Mouse (Mus musculus): ENCODE measurements around the gene G6pc3.
"Not testable (repeated sequence)": the region's sequence is repeated elsewhere in the genome, so short reads cannot be mapped to it uniquely, and the experiment has no call there.

G6pc3 gene

GRCm38 (mm10) chr11:102189461-102190436, at the start of gene G6pc3:
Gene G6pc3, plus strand, starts transcription at chr11:102189620.
- DNase-seq (ENCODE audit: low spot score in 2 of 2): peak; percentile 85 to 95

GRCm38 (mm10) chr11:102140508-102140907, 48.9 kb upstream of the G6pc3 start:
- DNase-seq (ENCODE audit: low spot score in 2 of 2): peak in 1 of 2 experiments; percentile 76

GRCm38 (mm10) chr11:102142355-102142754, 47.1 kb upstream of the G6pc3 start:
- DNase-seq (ENCODE audit: low spot score in 2 of 2): no peak

GRCm38 (mm10) chr11:102144957-102145470, 44.4 kb upstream of the G6pc3 start:
- DNase-seq (ENCODE audit: low spot score in 2 of 2): no peak

- no peak for DNase-seq (ENCODE audit: low spot score in 2 of 2)
Measured at GRCm38 (mm10) chr11:102145471-102146001, 43.9 kb upstream of the G6pc3 start, which contains the start of gene Nags. Gene Nags, plus strand, starts transcription at chr11:102145513.

GRCm38 (mm10) chr11:102146005-102146404, 43.4 kb upstream of the G6pc3 start:
- DNase-seq (ENCODE audit: low spot score in 2 of 2): no peak

GRCm38 (mm10) chr11:102146531-102146930, 42.9 kb upstream of the G6pc3 start:
- DNase-seq (ENCODE audit: low spot score in 2 of 2): no peak

- DNase-seq (ENCODE audit: low spot score in 2 of 2): no peak
Measured at GRCm38 (mm10) chr11:102147213-102147989, 42.0 kb upstream of the G6pc3 start.

- peak; percentile 65 to 92 for DNase-seq (ENCODE audit: low spot score in 2 of 2)
Measured at GRCm38 (mm10) chr11:102156039-102156785, 33.2 kb upstream of the G6pc3 start, which contains the start of gene Tmem101. Gene Tmem101, minus strand, starts transcription at chr11:102156404.

GRCm38 (mm10) chr11:102156786-102157089, 32.7 kb upstream of the G6pc3 start:
- DNase-seq (ENCODE audit: low spot score in 2 of 2): no peak

- not testable (repeated sequence) for DNase-seq (ENCODE audit: low spot score in 2 of 2)
Measured at GRCm38 (mm10) chr11:102158024-102158423, 31.4 kb upstream of the G6pc3 start.

GRCm38 (mm10) chr11:102159781-102160180, 29.6 kb upstream of the G6pc3 start:
- no peak for DNase-seq (ENCODE audit: low spot score in 2 of 2)

- DNase-seq (ENCODE audit: low spot score in 2 of 2): peak in 1 of 2 experiments; percentile 46
Measured at GRCm38 (mm10) chr11:102165971-102166722, 23.3 kb upstream of the G6pc3 start.

GRCm38 (mm10) chr11:102167539-102167938, 21.9 kb upstream of the G6pc3 start:
- no peak for DNase-seq (ENCODE audit: low spot score in 2 of 2)

- no peak for DNase-seq (ENCODE audit: low spot score in 2 of 2)
Measured at GRCm38 (mm10) chr11:102168689-102169088, 20.7 kb upstream of the G6pc3 start.

GRCm38 (mm10) chr11:102179836-102180235, 9.6 kb upstream of the G6pc3 start:
- no peak for DNase-seq (ENCODE audit: low spot score in 2 of 2)

- no peak for DNase-seq (ENCODE audit: low spot score in 2 of 2)
Measured at GRCm38 (mm10) chr11:102184253-102184645, 5.2 kb upstream of the G6pc3 start.

- peak; percentile 70 to 93 for DNase-seq (ENCODE audit: low spot score in 2 of 2)
Measured at GRCm38 (mm10) chr11:102184646-102185495, 4.5 kb upstream of the G6pc3 start, which contains the start of gene Lsm12. Gene Lsm12, minus strand, starts transcription at chr11:102185296.

- no peak for DNase-seq (ENCODE audit: low spot score in 2 of 2)
Measured at GRCm38 (mm10) chr11:102185677-102186076, 3.7 kb upstream of the G6pc3 start.
